Mouse (Mus musculus): Measurements from ENCODE around the gene F5. TPM values are rescaled to one million over a fixed set of nuclear protein-coding genes. Genes with fewer than 3 reads are reported as not detected.

Gene F5
- polyA plus RNA-seq, 1 experiment from 2014 or later = 28.2 TPM

DNA sequence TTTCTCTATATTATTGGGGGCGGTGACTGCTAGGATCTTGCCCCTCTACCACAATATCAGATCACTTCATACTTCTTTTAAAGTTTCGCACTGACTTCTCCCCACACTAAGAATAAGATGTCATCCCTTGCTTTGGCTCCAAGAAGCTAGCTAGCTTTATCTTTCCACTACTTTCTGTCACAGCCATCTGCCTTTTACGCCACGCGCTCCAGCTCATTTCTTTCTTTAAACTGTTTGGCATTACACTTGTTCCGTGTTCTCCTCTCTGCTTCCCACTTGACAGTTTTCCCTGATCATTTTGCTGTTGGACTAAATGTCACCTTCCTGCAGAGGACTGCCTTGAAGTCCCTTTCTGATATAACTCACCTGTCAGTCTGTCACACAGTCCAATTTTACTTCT, 33.8 kb upstream of the F5 start:
- H3K27ac ChIP-seq (ENCODE audit: low read depth) = no peak overlapping the region
- DNase-seq (no peak), ATAC-seq (no peak)
- no peaks in the 10 kb centered on the region for H3K36me3 ChIP-seq (replicated peaks; ENCODE audit: insufficient read depth, low read length)
- H3K4me1 ChIP-seq (ENCODE audit: insufficient read depth) = no peaks in the 10 kb centered on the region
- H3K27me3 ChIP-seq (ENCODE audit: insufficient read depth, low read length) = no peaks in the 10 kb centered on the region
- H3K4me3 ChIP-seq (ENCODE audit: low read depth, low read length) = no peak overlapping the region
- H3K9me3 ChIP-seq (ENCODE audit: low read length) = no peaks in the 10 kb centered on the region
- H3K4me2 ChIP-seq (ENCODE audit: low read depth, low read length) = no peak overlapping the region
- whole genome bisulfite sequencing (ENCODE audit: insufficient replicate concordance) = 82% methylated on average over 6 of the region's 6 CpGs
- TF ChIP-seq CTCF (IDR thresholded peaks at IDR 0.05; ENCODE audit: low read depth) = no peak
- TF ChIP-seq EP300 (IDR thresholded peaks at IDR 0.05; ENCODE audit: low read depth) = no peak
- H3K9ac ChIP-seq (replicated peaks) = no peak overlapping the region

DNA sequence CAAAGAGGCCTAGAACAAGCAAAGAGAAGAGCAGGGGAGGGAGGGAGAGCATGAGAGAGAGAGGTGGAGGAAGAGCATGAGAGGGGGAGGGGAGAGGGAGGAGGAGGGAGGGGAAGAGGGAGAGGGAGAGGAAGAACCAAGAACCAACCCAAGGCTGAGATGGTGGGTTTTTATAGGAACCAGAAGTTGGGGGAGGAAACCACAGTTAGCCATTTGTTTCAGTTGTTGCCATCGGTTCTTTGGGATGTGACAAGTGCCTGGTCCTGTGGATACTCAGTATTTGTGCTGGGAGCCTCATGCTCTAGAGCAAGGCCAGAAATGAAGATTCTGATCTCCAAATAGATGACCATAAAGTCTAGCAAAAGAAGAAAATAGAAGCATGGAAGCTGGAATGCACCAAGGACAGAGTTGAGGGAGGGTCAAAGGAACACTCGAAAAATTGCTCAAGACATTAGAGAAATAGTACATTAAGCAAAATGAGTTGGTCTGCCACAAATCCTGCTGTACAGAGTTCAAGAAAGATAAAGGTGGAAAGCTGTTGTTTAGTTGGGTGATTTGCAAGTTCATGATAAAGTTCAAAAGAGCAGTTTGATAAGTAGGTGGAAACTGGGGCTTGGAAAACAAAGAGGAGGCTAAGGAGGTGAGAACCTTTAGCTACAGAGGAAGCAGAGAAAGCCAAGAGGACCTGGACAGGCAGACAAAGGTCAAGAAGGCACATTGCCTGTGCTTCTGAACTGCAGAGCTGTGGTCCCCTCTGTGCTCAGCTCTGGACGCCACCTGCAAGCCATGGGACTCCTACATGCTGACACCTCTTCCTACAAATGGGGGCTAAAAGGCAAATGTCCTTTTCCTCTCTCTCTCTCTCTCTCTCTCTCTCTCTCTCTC, 31.5 kb upstream of the F5 start:
- H3K9ac ChIP-seq (replicated peaks) = no peak overlapping the region
- H3K36me3 ChIP-seq (replicated peaks; ENCODE audit: insufficient read depth, low read length) = no peaks in the 10 kb centered on the region
- WGBS (ENCODE audit: insufficient replicate concordance) = 44% methylated on average over 3 of the region's 3 CpGs
- no peak overlapping the region for H3K4me3 ChIP-seq (ENCODE audit: low read depth, low read length)
- H3K9me3 ChIP-seq (ENCODE audit: low read length) = no peaks in the 10 kb centered on the region
- H3K27me3 ChIP-seq (ENCODE audit: insufficient read depth, low read length) = no peaks in the 10 kb centered on the region
- H3K4me1 ChIP-seq (ENCODE audit: insufficient read depth) = no peaks in the 10 kb centered on the region
- H3K27ac ChIP-seq (ENCODE audit: low read depth) = no peak overlapping the region
- DNase-seq (no peak), ATAC-seq (no peak)
- TF ChIP-seq EP300 (IDR thresholded peaks at IDR 0.05; ENCODE audit: low read depth) (no peak), CTCF (IDR thresholded peaks at IDR 0.05; ENCODE audit: low read depth) (no peak)
- H3K4me2 ChIP-seq (ENCODE audit: low read depth, low read length) = no peak overlapping the region

- no peak for ATAC-seq
- Histone ChIP-seq H3K36me3 (replicated peaks; ENCODE audit: insufficient read depth, low read length) (no peaks in the 10 kb centered on the region), H3K4me2 (ENCODE audit: low read depth, low read length) (no peak overlapping the region), H3K9ac (replicated peaks) (no peak overlapping the region), H3K4me3 (ENCODE audit: low read depth, low read length) (no peak overlapping the region), H3K4me1 (ENCODE audit: insufficient read depth) (no peaks in the 10 kb centered on the region), H3K27me3 (ENCODE audit: insufficient read depth, low read length) (no peaks in the 10 kb centered on the region), H3K27ac (ENCODE audit: low read depth) (no peak overlapping the region), H3K9me3 (ENCODE audit: low read length) (no peaks in the 10 kb centered on the region)
- DNase-seq = no peak
- TF ChIP-seq EP300 (IDR thresholded peaks at IDR 0.05; ENCODE audit: low read depth) = no peak
- 64% methylated on average over 3 of the region's 3 CpGs for WGBS (ENCODE audit: insufficient replicate concordance)
Observed at GRCm38 (mm10) chr1:164120777-164121158, 30.9 kb upstream of the F5 start.

GRCm38 (mm10) chr1:164123836-164124235, 27.8 kb upstream of the F5 start:
- no peak for TF ChIP-seq CTCF (IDR thresholded peaks at IDR 0.05; ENCODE audit: low read depth)
- no peak for TF ChIP-seq EP300 (IDR thresholded peaks at IDR 0.05; ENCODE audit: low read depth)
- WGBS (ENCODE audit: insufficient replicate concordance) = 69% methylated on average over 3 of the region's 3 CpGs
- Histone ChIP-seq H3K9ac (replicated peaks) (no peak overlapping the region), H3K36me3 (replicated peaks; ENCODE audit: insufficient read depth, low read length) (no peaks in the 10 kb centered on the region), H3K27ac (ENCODE audit: low read depth) (no peak overlapping the region), H3K4me3 (ENCODE audit: low read depth, low read length) (no peak overlapping the region), H3K27me3 (ENCODE audit: insufficient read depth, low read length) (no peaks in the 10 kb centered on the region), H3K4me1 (ENCODE audit: insufficient read depth) (no peaks in the 10 kb centered on the region), H3K4me2 (ENCODE audit: low read depth, low read length) (no peak overlapping the region), H3K9me3 (ENCODE audit: low read length) (no peaks in the 10 kb centered on the region)
- DNase-seq (no peak), ATAC-seq (no peak)

DNA sequence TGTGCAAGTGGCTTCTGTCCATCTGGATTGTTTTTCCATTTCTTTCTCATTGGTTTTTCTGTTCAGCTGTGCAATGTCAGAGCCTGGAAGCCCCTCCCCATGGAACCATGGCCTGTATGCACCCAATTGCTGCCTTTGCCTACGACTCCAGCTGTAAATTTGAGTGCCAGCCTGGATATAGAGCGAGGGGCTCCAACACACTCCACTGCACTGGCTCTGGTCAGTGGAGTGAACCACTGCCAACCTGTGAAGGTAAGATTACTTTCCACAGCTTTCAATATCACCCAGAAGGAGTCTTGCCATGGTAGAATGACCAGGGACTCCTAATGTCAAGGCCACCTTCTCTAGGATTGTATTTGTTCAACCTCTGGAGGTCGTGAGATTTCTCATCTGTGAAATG, 21.6 kb upstream of the F5 start:
- no peaks in the 10 kb centered on the region for H3K9me3 ChIP-seq (ENCODE audit: low read length)
- DNase-seq = no peak
- no peak overlapping the region for H3K9ac ChIP-seq (replicated peaks)
- 71% methylated on average over 3 of the region's 3 CpGs for WGBS (ENCODE audit: insufficient replicate concordance)
- TF ChIP-seq CTCF (IDR thresholded peaks at IDR 0.05; ENCODE audit: low read depth) (no peak), EP300 (IDR thresholded peaks at IDR 0.05; ENCODE audit: low read depth) (no peak)
- no peaks in the 10 kb centered on the region for H3K27me3 ChIP-seq (ENCODE audit: insufficient read depth, low read length)
- no peak overlapping the region for H3K27ac ChIP-seq (ENCODE audit: low read depth)
- peaks cover 6% of the 10 kb centered on the region; the same call in 1 of the 2 replicates for H3K4me1 ChIP-seq (ENCODE audit: insufficient read depth)
- no peak for ATAC-seq
- H3K4me3 ChIP-seq (ENCODE audit: low read depth, low read length) = no peak overlapping the region
- no peak overlapping the region for H3K4me2 ChIP-seq (ENCODE audit: low read depth, low read length)
- H3K36me3 ChIP-seq (replicated peaks; ENCODE audit: insufficient read depth, low read length) = no peaks in the 10 kb centered on the region

GRCm38 (mm10) chr1:164132609-164133008, 19.0 kb upstream of the F5 start:
- no peak overlapping the region for H3K27ac ChIP-seq (ENCODE audit: low read depth)
- TF ChIP-seq CTCF (IDR thresholded peaks at IDR 0.05; ENCODE audit: low read depth) = no peak
- no peak for TF ChIP-seq EP300 (IDR thresholded peaks at IDR 0.05; ENCODE audit: low read depth)
- DNase-seq = no peak
- H3K4me2 ChIP-seq (ENCODE audit: low read depth, low read length) = no peak overlapping the region
- no peak overlapping the region for H3K4me3 ChIP-seq (ENCODE audit: low read depth, low read length)
- H3K9ac ChIP-seq (replicated peaks) = no peak overlapping the region
- peaks cover 15% of the 10 kb centered on the region; the same call in 1 of the 2 replicates for H3K4me1 ChIP-seq (ENCODE audit: insufficient read depth)
- no peaks in the 10 kb centered on the region for H3K9me3 ChIP-seq (ENCODE audit: low read length)
- ATAC-seq = no peak
- 74% methylated on average over 1 of the region's 1 CpGs for WGBS (ENCODE audit: insufficient replicate concordance)
- H3K36me3 ChIP-seq (replicated peaks; ENCODE audit: insufficient read depth, low read length) = no peaks in the 10 kb centered on the region
- no peaks in the 10 kb centered on the region for H3K27me3 ChIP-seq (ENCODE audit: insufficient read depth, low read length)
